Mouse (Mus musculus) ES-E14 (cell line): ENCODE data around the gene Fgf4. TPM values are rescaled to one million over a fixed set of nuclear protein-coding genes. Genes with fewer than 3 reads are reported as not detected.

Source experiments
- DNase-seq: peaks from one replicate; pipeline ENCODE4 v3.0.0-alpha.2; 2013; ENCODE audit warnings: low read depth, low spot score
- H3K27ac ChIP-seq: 2 replicates; pipeline ENCODE4 v1.5.1; 2012; ENCODE audit warnings: low read depth, mild to moderate bottlenecking, low read length, moderate library complexity, mixed read lengths; ENCODE audit not compliant: poor library complexity, insufficient read depth, severe bottlenecking
- H3K36me3 ChIP-seq: 2 replicates; pipeline ENCODE4 v1.6.1; 2012; ENCODE audit warnings: mild to moderate bottlenecking, low read length, moderate library complexity, mixed read lengths; ENCODE audit not compliant: control insufficient read depth, poor library complexity, insufficient read depth, severe bottlenecking
- H3K4me1 ChIP-seq, 2 experiments: fragments of 150-350 bp in 1 of 2; sonication (generic) in 1 of 2; 2 replicates each; pipeline ENCODE4 v1.6.1; 2012; ENCODE audit warnings: low read length in 2 of 2, mild to moderate bottlenecking in 1 of 2, mixed read lengths in 1 of 2; ENCODE audit not compliant: control insufficient read depth in 2 of 2, insufficient read depth in 2 of 2, poor library complexity in 1 of 2
- H3K4me3 ChIP-seq, 2 experiments: fragments of 150-350 bp in 1 of 2; sonication (generic) in 1 of 2; 2 replicates each; pipeline ENCODE4 v1.5.1; 2012; ENCODE audit warnings: low read length in 2 of 2, low read depth in 1 of 2, mild to moderate bottlenecking in 1 of 2, mixed read lengths in 1 of 2; ENCODE audit not compliant: insufficient read depth in 1 of 2, poor library complexity in 1 of 2, severe bottlenecking in 1 of 2
- H3K9ac ChIP-seq: 2 replicates; pipeline ENCODE4 v1.6.1; 2012; ENCODE audit warnings: low read depth, mild to moderate bottlenecking, low read length, mixed read lengths; ENCODE audit not compliant: poor library complexity, insufficient read depth, severe bottlenecking
- H3K9me3 ChIP-seq: fragments of 150-350 bp; sonication (generic); 2 replicates; pipeline ENCODE4 v1.6.1; 2012; ENCODE audit warnings: low read depth, mild to moderate bottlenecking, low read length; ENCODE audit not compliant: control insufficient read depth, insufficient read depth
- CHD2 ChIP-seq: IDR thresholded peaks from 2 replicates; pipeline ENCODE4 v1.6.1; 2014; ENCODE audit warnings: mild to moderate bottlenecking, low read depth, low read length, inconsistent platforms
- HCFC1 ChIP-seq: IDR thresholded peaks from 2 replicates; pipeline ENCODE4 v1.6.1; 2012; ENCODE audit warnings: low read length, inconsistent platforms, borderline replicate concordance; ENCODE audit not compliant: insufficient read depth
- MAFK ChIP-seq: IDR thresholded peaks from 2 replicates; pipeline ENCODE4 v1.6.1; 2014; ENCODE audit warnings: mild to moderate bottlenecking, low read depth, low read length, inconsistent platforms; ENCODE audit not compliant: insufficient read depth
- ZC3H11A ChIP-seq: IDR thresholded peaks from 2 replicates; pipeline ENCODE4 v1.6.1; 2012; ENCODE audit warnings: low read depth, mild to moderate bottlenecking, inconsistent platforms, low read length, borderline replicate concordance
- ZNF384 ChIP-seq: IDR thresholded peaks from 2 replicates; pipeline ENCODE4 v1.6.1; 2012; ENCODE audit warnings: low read depth, low read length, inconsistent platforms
- in situ Hi-C, 2 experiments: fragments of 600-800 bp; cut with MboI; formaldehyde crosslinking; loops; one replicate each; pipeline ENCODE4 v1.15.1; 2025; ENCODE audit warnings: low sequenced_read_pairs in 2 of 2, inconsistent platforms in 1 of 2; ENCODE audit not compliant: unreplicated experiment in 2 of 2
- total RNA-seq: library from RNA; depleted of rRNA; stranded (reverse); fragments of 300-350 nt; gene quantifications from 2 replicates; pipeline ENCODE4 v1.2.3, GENCODE M21; 2012

Gene Fgf4
- total RNA-seq, 1 experiment = 147 TPM

- no peaks in the 10 kb centered on the region for H3K36me3 ChIP-seq
- TF ChIP-seq ZNF384 = no peak
- TF ChIP-seq MAFK = no peak
- no peak for TF ChIP-seq CHD2
- no peak for TF ChIP-seq ZC3H11A
- TF ChIP-seq HCFC1 = no peak
- H3K9ac ChIP-seq = peak overlapping the region; percentile 33
- no peaks in the 10 kb centered on the region for H3K9me3 ChIP-seq
- peaks cover 0 to 4% of the 10 kb centered on the region in 2 experiments; a peak in 1 of 4 replicates for H3K4me1 ChIP-seq
- H3K4me3 ChIP-seq = peak overlapping the region; percentile 53 to 58
- in situ Hi-C loops = no loop called here
- no peak overlapping the region for H3K27ac ChIP-seq
- no peak for DNase-seq
Measured at GRCm38 (mm10) chr7:144838522-144839503, 8.4 kb upstream of the Fgf4 start.

- Histone ChIP-seq H3K9me3 (no peaks in the 10 kb centered on the region), H3K9ac (no peak overlapping the region), H3K36me3 (no peaks in the 10 kb centered on the region), H3K27ac (no peak overlapping the region), H3K4me3 (no peak overlapping the region), H3K4me1 (peaks cover 1 to 8% of the 10 kb centered on the region in 2 experiments; a peak in 3 of 4 replicates)
- TF ChIP-seq CHD2 = no peak
- TF ChIP-seq ZC3H11A = peak; percentile 22; the same call in 1 of the 2 replicates
- TF ChIP-seq HCFC1 = no peak
- peak; percentile 77 for DNase-seq
- in situ Hi-C loops = no loop called here
Measured at GRCm38 (mm10) chr7:144846158-144846557, 1.0 kb upstream of the Fgf4 start.

GRCm38 (mm10) chr7:144851321-144851720 lies 4.2 kb downstream of the Fgf4 start:
- no peak overlapping the region for H3K9ac ChIP-seq
- no peaks in the 10 kb centered on the region for H3K36me3 ChIP-seq
- peak; percentile 65 for DNase-seq
- no peaks in the 10 kb centered on the region for H3K9me3 ChIP-seq
- in situ Hi-C loops = no loop called here
- H3K27ac ChIP-seq = no peak overlapping the region
- H3K4me3 ChIP-seq = no peak overlapping the region
- no peak for TF ChIP-seq MAFK
- TF ChIP-seq ZC3H11A = no peak
- H3K4me1 ChIP-seq = peaks cover 6 to 35% of the 10 kb centered on the region in 2 experiments

- H3K36me3 ChIP-seq = peaks cover 2% of the 10 kb centered on the region; the same call in 1 of the 2 replicates
- in situ Hi-C loops = no loop called here
- H3K27ac ChIP-seq = peak overlapping the region; percentile 57
- no peak for TF ChIP-seq ZC3H11A
- no peak for TF ChIP-seq MAFK
- no peak for TF ChIP-seq CHD2
- no peak for TF ChIP-seq ZNF384
- no peak for TF ChIP-seq HCFC1
- H3K4me1 ChIP-seq = peaks cover 14 to 51% of the 10 kb centered on the region in 2 experiments
- DNase-seq = no peak
- H3K9ac ChIP-seq = peak overlapping the region; percentile 35; the same call in 1 of the 2 replicates
- H3K9me3 ChIP-seq = no peaks in the 10 kb centered on the region
- H3K4me3 ChIP-seq = no peak overlapping the region
Measured at GRCm38 (mm10) chr7:144854966-144855365, 7.8 kb downstream of the Fgf4 start.

GRCm38 (mm10) chr7:144857158-144857557 lies 10.0 kb downstream of the Fgf4 start:
- Histone ChIP-seq H3K27ac (peak overlapping the region; percentile 99), H3K4me3 (peak overlapping the region in 1 of 2 experiments; percentile 53; a peak in 2 of 4 replicates), H3K9ac (peak overlapping the region; percentile 46), H3K36me3 (peaks cover 2% of the 10 kb centered on the region; the same call in 1 of the 2 replicates), H3K9me3 (no peaks in the 10 kb centered on the region), H3K4me1 (peaks cover 14 to 51% of the 10 kb centered on the region in 2 experiments)
- no peak for TF ChIP-seq ZC3H11A
- peak; percentile 94 for TF ChIP-seq MAFK
- in situ Hi-C loops = no loop called here
- DNase-seq = no peak
